Mouse (Mus musculus) limb, embryonic 14.5 days (tissue): ENCODE measurements around the gene Cntfr. TPM values are rescaled to one million over a fixed set of nuclear protein-coding genes. Genes with fewer than 3 reads are reported as not detected.
A peak's percentile ranks its signal among the peaks of the same experiment; 100 is the strongest.
"Not testable (repeated sequence)": the region's sequence is repeated elsewhere in the genome, so short reads cannot be mapped to it uniquely, and the experiment has no call there.

Experiments used
- ATAC-seq: fragments of 200-750 bp; cut with Nextera tagmentation; 2 replicates; pipeline ENCODE4 v1.8.0; 2017; ENCODE audit warnings: low read depth, moderate number of reproducible peaks, moderate TSS enrichment; ENCODE audit not compliant: low FRiP score
- DNase-seq: peaks from one replicate; pipeline ENCODE4 v3.0.0-alpha.2; 2015; ENCODE audit warnings: low spot score
- H3K27ac ChIP-seq: fragments of 300-500 bp; sonication (generic); replicated peaks from 2 replicates; pipeline ENCODE4 v1.5.1; 2014; ENCODE audit warnings: low read depth, mild to moderate bottlenecking, low read length, moderate library complexity, mixed read lengths
- H3K27me3 ChIP-seq: fragments of 300-500 bp; sonication (generic); 2 replicates; pipeline ENCODE4 v1.6.1; 2014; ENCODE audit warnings: low read length, mixed read lengths; ENCODE audit not compliant: control insufficient read depth, insufficient read depth
- H3K36me3 ChIP-seq: fragments of 300-500 bp; sonication (generic); 2 replicates; pipeline ENCODE4 v1.6.1; 2014; ENCODE audit warnings: mild to moderate bottlenecking, low read length, moderate library complexity, mixed read lengths; ENCODE audit not compliant: control insufficient read depth, insufficient read depth
- H3K4me1 ChIP-seq: fragments of 300-500 bp; sonication (generic); 2 replicates; pipeline ENCODE4 v1.6.1; 2014; ENCODE audit warnings: antibody characterized with exemption, low read length, mixed read lengths; ENCODE audit not compliant: control insufficient read depth, insufficient read depth
- H3K4me2 ChIP-seq: fragments of 300-500 bp; sonication (generic); replicated peaks from 2 replicates; pipeline ENCODE4 v1.6.1; 2014; ENCODE audit warnings: low read depth, mild to moderate bottlenecking, low read length, moderate library complexity; ENCODE audit not compliant: severe bottlenecking
- H3K4me3 ChIP-seq: fragments of 300-500 bp; sonication (generic); replicated peaks from 2 replicates; pipeline ENCODE4 v1.5.1; 2014; ENCODE audit warnings: low read length
- H3K9ac ChIP-seq: fragments of 300-500 bp; sonication (generic); 2 replicates; pipeline ENCODE4 v1.6.1; 2014; ENCODE audit warnings: mild to moderate bottlenecking, low read depth, low read length, moderate library complexity; ENCODE audit not compliant: severe bottlenecking
- H3K9me3 ChIP-seq: fragments of 300-500 bp; sonication (generic); 2 replicates; pipeline ENCODE4 v1.6.1; 2016; ENCODE audit warnings: low read length; ENCODE audit not compliant: control insufficient read depth
- POLR2A ChIP-seq: fragments of 200-500 bp; IDR thresholded peaks from 2 replicates; pipeline ENCODE4 v1.8.0; 2012; ENCODE audit warnings: inconsistent platforms, mild to moderate bottlenecking, moderate library complexity, borderline replicate concordance; ENCODE audit not compliant: insufficient read depth, insufficient read length; ENCODE audit errors: extremely low read depth
- WGBS: fragments of 180-500 bp; shearing (Covaris S2); extraction: QIAGEN DNeasy Blood & Tissue Kit; methylation state at CpG from one replicate; pipeline ENCODE4 v1.1.7; 2014; 5-methylcytosine and 5-hydroxymethylcytosine counted together
- polyA plus RNA-seq, 2 experiments: library from polyadenylated mRNA; depleted of rRNA in 1 of 2; stranded (reverse) in 1 of 2; unstranded in 1 of 2; fragments of >200 nt; fragmentation: Nextera tagmentation in 1 of 2; extraction: Ambion mirVana in 1 of 2; gene quantifications; 2 replicates each; pipeline versions ENCODE4 v1.2.1 to v1.2.3; 2012 to 2014

Cntfr gene
- polyA plus RNA-seq, 2 experiments: 5.4 to 34.2 TPM

- DNase-seq, H3K4me1 ChIP-seq, ATAC-seq, H3K9me3 ChIP-seq, H3K27ac ChIP-seq, H3K36me3 ChIP-seq, H3K9ac ChIP-seq: not testable (repeated sequence)
- peak overlapping the region; percentile 30; the same call in 1 of the 2 replicates for H3K4me2 ChIP-seq
- WGBS: 5% methylated on average over 21 of the region's 27 CpGs
- H3K27me3 ChIP-seq: peaks cover 13% of the 10 kb centered on the region; the same call in 1 of the 2 replicates
- peak overlapping the region; percentile 18; the same call in 1 of the 2 replicates for H3K4me3 ChIP-seq
These were observed 12.6 kb downstream of the Cntfr start for GRCm38 (mm10) chr4:41684131-41684930.

- not testable (repeated sequence) for DNase-seq, H3K9me3 ChIP-seq, H3K4me1 ChIP-seq, H3K9ac ChIP-seq, H3K36me3 ChIP-seq, H3K27ac ChIP-seq
- WGBS: 0% methylated on average over 1 of the region's 27 CpGs
- Histone ChIP-seq H3K4me3 (peak overlapping the region; percentile 18; the same call in 1 of the 2 replicates), H3K4me2 (peak overlapping the region; percentile 32; the same call in 1 of the 2 replicates), H3K27me3 (peaks cover 14% of the 10 kb centered on the region; the same call in 1 of the 2 replicates)
- ATAC-seq: peak; percentile 54; the same call in 1 of the 2 replicates
These were observed 13.6 kb downstream of the Cntfr start for GRCm38 (mm10) chr4:41683303-41683702.

- Histone ChIP-seq H3K4me1 (peaks cover 3% of the 10 kb centered on the region; the same call in 1 of the 2 replicates), H3K4me3 (no peak overlapping the region), H3K36me3 (no peaks in the 10 kb centered on the region), H3K9ac (no peak overlapping the region), H3K27me3 (peaks cover 14% of the 10 kb centered on the region; the same call in 1 of the 2 replicates), H3K27ac (no peak overlapping the region), H3K9me3 (no peaks in the 10 kb centered on the region), H3K4me2 (0 out of 2 replicates have a peak overlapping the region, but pooled peaks have one; percentile 5)
- TF ChIP-seq POLR2A: no peak
- WGBS: 20% methylated on average over 6 of the region's 6 CpGs
- DNase-seq (no peak), ATAC-seq (no peak)
These were observed 14.1 kb downstream of the Cntfr start for GRCm38 (mm10) chr4:41682789-41683188.

- Histone ChIP-seq H3K27me3 (peaks cover 14% of the 10 kb centered on the region; the same call in 1 of the 2 replicates), H3K4me2 (no peak overlapping the region), H3K4me1 (peaks cover 9% of the 10 kb centered on the region; the same call in 1 of the 2 replicates), H3K4me3 (no peak overlapping the region), H3K9ac (no peak overlapping the region), H3K9me3 (no peaks in the 10 kb centered on the region), H3K36me3 (no peaks in the 10 kb centered on the region), H3K27ac (no peak overlapping the region)
- no peak for ATAC-seq
- DNase-seq: no peak
- WGBS: 61% methylated on average over 10 of the region's 10 CpGs
- TF ChIP-seq POLR2A: no peak
These were observed 14.9 kb downstream of the Cntfr start for GRCm38 (mm10) chr4:41681947-41682346.

- Histone ChIP-seq H3K9me3 (no peaks in the 10 kb centered on the region), H3K9ac (no peak overlapping the region), H3K27ac (no peak overlapping the region), H3K27me3 (peaks cover 21% of the 10 kb centered on the region; the same call in 1 of the 2 replicates), H3K4me3 (no peak overlapping the region), H3K4me2 (no peak overlapping the region), H3K36me3 (no peaks in the 10 kb centered on the region), H3K4me1 (peaks cover 9% of the 10 kb centered on the region; the same call in 1 of the 2 replicates)
- ATAC-seq (no peak), DNase-seq (no peak)
- no peak for TF ChIP-seq POLR2A
- 52% methylated on average over 4 of the region's 4 CpGs for WGBS
These were observed 15.7 kb downstream of the Cntfr start for GRCm38 (mm10) chr4:41681176-41681575.
